Mouse (Mus musculus) myocyte (in vitro differentiated cells): Measurements from ENCODE around the gene Gm3285.

Experiments
- CEBPB ChIP-seq: IDR thresholded peaks from 2 replicates; pipeline ENCODE4 v1.6.1; 2011; ENCODE audit warnings: mild to moderate bottlenecking, moderate library complexity; ENCODE audit not compliant: poor library complexity, insufficient read depth, severe bottlenecking
- E2F4 ChIP-seq: IDR thresholded peaks from one replicate; pipeline ENCODE4 v1.6.1; 2011; ENCODE audit warnings: mild to moderate bottlenecking, control low read depth, moderate library complexity; ENCODE audit not compliant: insufficient read depth
- MAX ChIP-seq: IDR thresholded peaks from one replicate; pipeline ENCODE4 v1.6.1; 2011; ENCODE audit warnings: low read depth, mild to moderate bottlenecking, control low read depth
- MYOG ChIP-seq, 3 experiments: IDR thresholded peaks; one replicate each; pipeline ENCODE4 v1.6.1; 2011; ENCODE audit warnings: control low read depth in 2 of 3, low read depth in 2 of 3, mild to moderate bottlenecking in 2 of 3; ENCODE audit not compliant: insufficient read length in 2 of 3, control insufficient read depth in 1 of 3, insufficient read depth in 1 of 3
- POLR2A ChIP-seq: IDR thresholded peaks from one replicate; pipeline ENCODE4 v1.6.1; 2011; ENCODE audit warnings: low read depth, mild to moderate bottlenecking, control low read depth, moderate library complexity; ENCODE audit not compliant: insufficient read length
- POLR2AphosphoS2 ChIP-seq: IDR thresholded peaks from one replicate; pipeline ENCODE4 v1.6.1; 2011; ENCODE audit warnings: low read depth, control low read depth; ENCODE audit not compliant: insufficient read length
- TCF12 ChIP-seq: IDR thresholded peaks from one replicate; pipeline ENCODE4 v1.6.1; 2011; ENCODE audit warnings: mild to moderate bottlenecking, control low read depth; ENCODE audit not compliant: poor library complexity, insufficient read depth, severe bottlenecking
- USF1 ChIP-seq: IDR thresholded peaks from one replicate; pipeline ENCODE4 v1.6.1; 2011; ENCODE audit warnings: low read depth, mild to moderate bottlenecking, control low read depth, moderate library complexity

DNA sequence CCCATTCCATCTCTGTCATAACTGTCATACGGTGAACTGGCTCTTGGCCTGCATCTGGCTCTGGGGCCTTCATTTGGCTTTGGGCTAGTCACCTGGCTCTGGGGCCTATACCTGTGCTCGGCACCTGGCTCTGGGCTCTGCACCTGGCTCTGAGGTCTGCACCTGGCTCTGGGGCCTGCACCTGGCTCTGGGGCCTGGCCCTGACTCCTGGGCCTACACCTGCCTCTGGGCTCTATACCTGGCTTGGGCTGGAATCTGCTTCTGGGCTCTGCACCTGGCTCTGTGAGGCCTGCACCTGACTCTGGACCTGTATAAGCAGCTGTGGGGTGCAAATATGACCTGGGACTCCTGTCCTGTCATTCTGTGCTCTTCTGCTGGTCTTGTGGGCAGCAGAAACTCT, 14.2 kb upstream of the Gm3285 start:
- TF ChIP-seq CEBPB (no peak), USF1 (no peak), POLR2A (no peak), MYOG (IDR thresholded peaks at IDR 0.05; ENCODE audit: control insufficient read depth in 1 of 3, insufficient read depth in 1 of 3, insufficient read length in 2 of 3, low read depth in 2 of 3) (no peak), E2F4 (no peak), MAX (no peak), POLR2AphosphoS2 (no peak), TCF12 (no peak)
